Mouse (Mus musculus): ENCODE measurements at regions not wholly inside any gene's neighbourhood (a gene's known extent, or its start where the extent isn't known, plus 50 kb on each side); places are given as distances from the start of the nearest gene placed in this dataset.

- 80% methylated on average over 5 of the region's 5 CpGs for WGBS
- Histone ChIP-seq H3K36me3 (no peaks in the 10 kb centered on the region), H3K4me2 (replicated peaks) (no peak overlapping the region), H3K4me1 (replicated peaks) (no peaks in the 10 kb centered on the region), H3K9me3 (no peaks in the 10 kb centered on the region), H3K4me3 (replicated peaks) (no peak overlapping the region), H3K27ac (no peak overlapping the region), H3K27me3 (no peaks in the 10 kb centered on the region), H3K9ac (replicated peaks) (no peak overlapping the region)
- ATAC-seq, result no peak
Measured at GRCm38 (mm10) chr3:35688111-35688510, 65.8 kb upstream of the Atp11b start.

GRCm38 (mm10) chr3:35688781-35689180 is 65.1 kb upstream of the Atp11b start:
- Histone ChIP-seq H3K4me2 (replicated peaks) (no peak overlapping the region), H3K27ac (no peak overlapping the region)

GRCm38 (mm10) chr3:35693039-35693438 is 60.9 kb upstream of the Atp11b start:
- Histone ChIP-seq H3K36me3 (no peaks in the 10 kb centered on the region), H3K4me1 (replicated peaks) (no peaks in the 10 kb centered on the region), H3K4me3 (replicated peaks) (no peak overlapping the region), H3K27ac (no peak overlapping the region), H3K9me3 (no peaks in the 10 kb centered on the region), H3K9ac (replicated peaks) (no peak overlapping the region), H3K27me3 (no peaks in the 10 kb centered on the region), H3K4me2 (replicated peaks) (no peak overlapping the region)
- 55% methylated on average over 6 of the region's 6 CpGs for WGBS
- ATAC-seq, result peak; percentile 45; the same call in 1 of the 2 replicates

More at GRCm38 (mm10) chr3:35688781-35689180, 65.1 kb upstream of the Atp11b start:
- no peaks in the 10 kb centered on the region for H3K4me1 ChIP-seq (replicated peaks)
- no peak overlapping the region for H3K4me3 ChIP-seq (replicated peaks)
- ATAC-seq, result peak; percentile 72
- 32% methylated on average over 4 of the region's 4 CpGs for WGBS
- H3K9ac ChIP-seq (replicated peaks), result no peak overlapping the region
- no peaks in the 10 kb centered on the region for H3K27me3 ChIP-seq
- no peaks in the 10 kb centered on the region for H3K9me3 ChIP-seq
- H3K36me3 ChIP-seq, result no peaks in the 10 kb centered on the region

GRCm38 (mm10) chr3:35693551-35693950 is 60.4 kb upstream of the Atp11b start:
- no peaks in the 10 kb centered on the region for H3K9me3 ChIP-seq
- H3K9ac ChIP-seq (replicated peaks), result no peak overlapping the region
- H3K4me3 ChIP-seq (replicated peaks), result no peak overlapping the region
- no peak overlapping the region for H3K4me2 ChIP-seq (replicated peaks)
- H3K4me1 ChIP-seq (replicated peaks), result no peaks in the 10 kb centered on the region
- H3K27ac ChIP-seq, result no peak overlapping the region
- no peak for ATAC-seq
- H3K36me3 ChIP-seq, result no peaks in the 10 kb centered on the region
- WGBS, result 87% methylated on average over 12 of the region's 12 CpGs
- no peaks in the 10 kb centered on the region for H3K27me3 ChIP-seq

GRCm38 (mm10) chr3:35694241-35694640 is 59.7 kb upstream of the Atp11b start:
- no peak for ATAC-seq
- H3K4me2 ChIP-seq (replicated peaks), result no peak overlapping the region
- H3K27me3 ChIP-seq, result no peaks in the 10 kb centered on the region
- no peak overlapping the region for H3K9ac ChIP-seq (replicated peaks)
- H3K36me3 ChIP-seq, result no peaks in the 10 kb centered on the region
- H3K4me1 ChIP-seq (replicated peaks), result no peaks in the 10 kb centered on the region
- no peak overlapping the region for H3K4me3 ChIP-seq (replicated peaks)
- 73% methylated on average over 4 of the region's 4 CpGs for WGBS
- no peak overlapping the region for H3K27ac ChIP-seq
- H3K9me3 ChIP-seq, result no peaks in the 10 kb centered on the region

- Histone ChIP-seq H3K4me3 (replicated peaks) (no peak overlapping the region), H3K9me3 (no peaks in the 10 kb centered on the region), H3K4me2 (replicated peaks) (no peak overlapping the region), H3K27ac (no peak overlapping the region), H3K9ac (replicated peaks) (no peak overlapping the region), H3K27me3 (no peaks in the 10 kb centered on the region), H3K4me1 (replicated peaks) (no peaks in the 10 kb centered on the region), H3K36me3 (no peaks in the 10 kb centered on the region)
- ATAC-seq, result no peak
- WGBS, result 75% methylated on average over 3 of the region's 3 CpGs
Measured at GRCm38 (mm10) chr3:35695859-35696258, 58.0 kb upstream of the Atp11b start.

- H3K4me1 ChIP-seq (replicated peaks), result no peaks in the 10 kb centered on the region
- H3K27me3 ChIP-seq, result no peaks in the 10 kb centered on the region
- WGBS, result 91% methylated on average over 2 of the region's 2 CpGs
- H3K9me3 ChIP-seq, result no peaks in the 10 kb centered on the region
- no peak for ATAC-seq
- H3K4me2 ChIP-seq (replicated peaks), result no peak overlapping the region
- H3K36me3 ChIP-seq, result no peaks in the 10 kb centered on the region
- no peak overlapping the region for H3K4me3 ChIP-seq (replicated peaks)
- no peak overlapping the region for H3K9ac ChIP-seq (replicated peaks)
- H3K27ac ChIP-seq, result no peak overlapping the region
Measured at GRCm38 (mm10) chr3:35699266-35699665, 54.6 kb upstream of the Atp11b start.

GRCm38 (mm10) chr3:35699979-35700378 is 53.9 kb upstream of the Atp11b start:
- no peak overlapping the region for H3K4me3 ChIP-seq (replicated peaks)
- H3K4me2 ChIP-seq (replicated peaks), result no peak overlapping the region
- no peaks in the 10 kb centered on the region for H3K36me3 ChIP-seq
- no peak overlapping the region for H3K9ac ChIP-seq (replicated peaks)
- H3K4me1 ChIP-seq (replicated peaks), result no peaks in the 10 kb centered on the region
- H3K27ac ChIP-seq, result no peak overlapping the region
- no peaks in the 10 kb centered on the region for H3K9me3 ChIP-seq
- ATAC-seq, result no peak
- H3K27me3 ChIP-seq, result no peaks in the 10 kb centered on the region

GRCm38 (mm10) chr3:35703528-35704327 is 50.2 kb upstream of the Atp11b start:
- 84% methylated on average over 8 of the region's 8 CpGs for whole genome bisulfite sequencing
- H3K36me3 ChIP-seq, result no peaks in the 10 kb centered on the region
- no peak for ATAC-seq

More at GRCm38 (mm10) chr3:35703528-35704327, 50.2 kb upstream of the Atp11b start:
- Histone ChIP-seq H3K4me3 (replicated peaks) (no peak overlapping the region), H3K9ac (replicated peaks) (no peak overlapping the region), H3K27me3 (no peaks in the 10 kb centered on the region), H3K9me3 (no peaks in the 10 kb centered on the region), H3K4me2 (replicated peaks) (no peak overlapping the region), H3K4me1 (replicated peaks) (no peaks in the 10 kb centered on the region), H3K27ac (no peak overlapping the region)
